Mouse (Mus musculus): ENCODE results near the gene Ssh2. TPM values are rescaled to one million over a fixed set of nuclear protein-coding genes. Genes with fewer than 3 reads are reported as not detected.
"Not testable (repeated sequence)": the region's sequence is repeated elsewhere in the genome, so short reads cannot be mapped to it uniquely, and the experiment has no call there.

Ssh2 gene
- polyA plus RNA-seq, 1 experiment from 2014 or later = 17.6 TPM

- not testable (repeated sequence) for ATAC-seq (replicated peaks; ENCODE audit: low FRiP score); H3K4me3 ChIP-seq (ENCODE audit: low read depth, low read length); H3K4me2 ChIP-seq (ENCODE audit: low read depth, low read length, severe bottlenecking); H3K27me3 ChIP-seq (ENCODE audit: control insufficient read depth, insufficient read depth, low read length); H3K4me1 ChIP-seq (replicated peaks; ENCODE audit: control insufficient read depth, insufficient read depth, low read length); H3K36me3 ChIP-seq (ENCODE audit: control insufficient read depth, insufficient read depth, low read length); DNase-seq (ENCODE audit: low spot score); H3K9ac ChIP-seq (ENCODE audit: low read length); H3K27ac ChIP-seq (ENCODE audit: low read depth, low read length); H3K9me3 ChIP-seq (ENCODE audit: control insufficient read depth, low read length)
- WGBS = 95% methylated on average over 6 of the region's 11 CpGs
Measured at GRCm38 (mm10) chr11:77293673-77294072, 77.6 kb downstream of the Ssh2 start.

- no peaks in the 10 kb centered on the region for H3K36me3 ChIP-seq (ENCODE audit: control insufficient read depth, insufficient read depth, low read length)
- H3K9ac ChIP-seq (ENCODE audit: low read length) = no peak overlapping the region
- H3K4me3 ChIP-seq (ENCODE audit: low read depth, low read length) = no peak overlapping the region
- WGBS = 87% methylated on average over 1 of the region's 1 CpGs
- no peak for DNase-seq (ENCODE audit: low spot score)
- no peak overlapping the region for H3K4me2 ChIP-seq (ENCODE audit: low read depth, low read length, severe bottlenecking)
- H3K4me1 ChIP-seq (replicated peaks; ENCODE audit: control insufficient read depth, insufficient read depth, low read length) = no peaks in the 10 kb centered on the region
- H3K27ac ChIP-seq (ENCODE audit: low read depth, low read length) = no peak overlapping the region
- H3K9me3 ChIP-seq (ENCODE audit: control insufficient read depth, low read length) = no peaks in the 10 kb centered on the region
- no peaks in the 10 kb centered on the region for H3K27me3 ChIP-seq (ENCODE audit: control insufficient read depth, insufficient read depth, low read length)
- no peak for ATAC-seq (replicated peaks; ENCODE audit: low FRiP score)
Measured at GRCm38 (mm10) chr11:77297246-77297645, 81.2 kb downstream of the Ssh2 start.

- ATAC-seq (replicated peaks; ENCODE audit: low FRiP score) (no peak), DNase-seq (ENCODE audit: low spot score) (no peak)
- no peak overlapping the region for H3K4me2 ChIP-seq (ENCODE audit: low read depth, low read length, severe bottlenecking)
- H3K4me1 ChIP-seq (replicated peaks; ENCODE audit: control insufficient read depth, insufficient read depth, low read length) = no peaks in the 10 kb centered on the region
- H3K9ac ChIP-seq (ENCODE audit: low read length) = no peak overlapping the region
- no peaks in the 10 kb centered on the region for H3K36me3 ChIP-seq (ENCODE audit: control insufficient read depth, insufficient read depth, low read length)
- H3K27me3 ChIP-seq (ENCODE audit: control insufficient read depth, insufficient read depth, low read length) = no peaks in the 10 kb centered on the region
- no peak overlapping the region for H3K27ac ChIP-seq (ENCODE audit: low read depth, low read length)
- H3K4me3 ChIP-seq (ENCODE audit: low read depth, low read length) = no peak overlapping the region
- no peaks in the 10 kb centered on the region for H3K9me3 ChIP-seq (ENCODE audit: control insufficient read depth, low read length)
- 85% methylated on average over 3 of the region's 3 CpGs for WGBS
Measured at GRCm38 (mm10) chr11:77307205-77307604, 91.1 kb downstream of the Ssh2 start.

- WGBS = 0% methylated on average over 1 of the region's 1 CpGs
- Histone ChIP-seq H3K27me3 (ENCODE audit: control insufficient read depth, insufficient read depth, low read length) (no peaks in the 10 kb centered on the region), H3K4me1 (replicated peaks; ENCODE audit: control insufficient read depth, insufficient read depth, low read length) (no peaks in the 10 kb centered on the region), H3K9me3 (ENCODE audit: control insufficient read depth, low read length) (no peaks in the 10 kb centered on the region), H3K36me3 (ENCODE audit: control insufficient read depth, insufficient read depth, low read length) (no peaks in the 10 kb centered on the region), H3K4me3 (ENCODE audit: low read depth, low read length) (no peak overlapping the region), H3K9ac (ENCODE audit: low read length) (no peak overlapping the region), H3K4me2 (ENCODE audit: low read depth, low read length, severe bottlenecking) (no peak overlapping the region), H3K27ac (ENCODE audit: low read depth, low read length) (no peak overlapping the region)
- DNase-seq (ENCODE audit: low spot score) (no peak), ATAC-seq (replicated peaks; ENCODE audit: low FRiP score) (no peak)
Measured at GRCm38 (mm10) chr11:77308533-77308932, 92.4 kb downstream of the Ssh2 start.

- Histone ChIP-seq H3K27me3 (ENCODE audit: control insufficient read depth, insufficient read depth, low read length) (no peaks in the 10 kb centered on the region), H3K36me3 (ENCODE audit: control insufficient read depth, insufficient read depth, low read length) (no peaks in the 10 kb centered on the region), H3K4me3 (ENCODE audit: low read depth, low read length) (no peak overlapping the region), H3K4me1 (replicated peaks; ENCODE audit: control insufficient read depth, insufficient read depth, low read length) (no peaks in the 10 kb centered on the region), H3K4me2 (ENCODE audit: low read depth, low read length, severe bottlenecking) (no peak overlapping the region), H3K9ac (ENCODE audit: low read length) (no peak overlapping the region), H3K9me3 (ENCODE audit: control insufficient read depth, low read length) (no peaks in the 10 kb centered on the region), H3K27ac (ENCODE audit: low read depth, low read length) (no peak overlapping the region)
- ATAC-seq (replicated peaks; ENCODE audit: low FRiP score) (no peak), DNase-seq (ENCODE audit: low spot score) (no peak)
- WGBS = 66% methylated on average over 3 of the region's 3 CpGs
Measured at GRCm38 (mm10) chr11:77317721-77318477, 101.8 kb downstream of the Ssh2 start.

- H3K4me3 ChIP-seq (ENCODE audit: low read depth, low read length) = no peak overlapping the region
- ATAC-seq (replicated peaks; ENCODE audit: low FRiP score) (no peak), DNase-seq (ENCODE audit: low spot score) (no peak)
- H3K27ac ChIP-seq (ENCODE audit: low read depth, low read length) = no peak overlapping the region
- no peaks in the 10 kb centered on the region for H3K27me3 ChIP-seq (ENCODE audit: control insufficient read depth, insufficient read depth, low read length)
- no peaks in the 10 kb centered on the region for H3K9me3 ChIP-seq (ENCODE audit: control insufficient read depth, low read length)
- H3K36me3 ChIP-seq (ENCODE audit: control insufficient read depth, insufficient read depth, low read length) = no peaks in the 10 kb centered on the region
- no peak overlapping the region for H3K9ac ChIP-seq (ENCODE audit: low read length)
- H3K4me2 ChIP-seq (ENCODE audit: low read depth, low read length, severe bottlenecking) = no peak overlapping the region
- no peaks in the 10 kb centered on the region for H3K4me1 ChIP-seq (replicated peaks; ENCODE audit: control insufficient read depth, insufficient read depth, low read length)
Measured at GRCm38 (mm10) chr11:77318478-77319118, 102.5 kb downstream of the Ssh2 start.

GRCm38 (mm10) chr11:77321214-77321613 is 105.1 kb downstream of the Ssh2 start:
- Histone ChIP-seq H3K27ac (ENCODE audit: low read depth, low read length) (no peak overlapping the region), H3K4me3 (ENCODE audit: low read depth, low read length) (no peak overlapping the region), H3K36me3 (ENCODE audit: control insufficient read depth, insufficient read depth, low read length) (no peaks in the 10 kb centered on the region), H3K9me3 (ENCODE audit: control insufficient read depth, low read length) (no peaks in the 10 kb centered on the region), H3K4me1 (replicated peaks; ENCODE audit: control insufficient read depth, insufficient read depth, low read length) (no peaks in the 10 kb centered on the region), H3K4me2 (ENCODE audit: low read depth, low read length, severe bottlenecking) (no peak overlapping the region), H3K9ac (ENCODE audit: low read length) (no peak overlapping the region), H3K27me3 (ENCODE audit: control insufficient read depth, insufficient read depth, low read length) (no peaks in the 10 kb centered on the region)
- DNase-seq (ENCODE audit: low spot score) (no peak), ATAC-seq (replicated peaks; ENCODE audit: low FRiP score) (no peak)
- 77% methylated on average over 1 of the region's 1 CpGs for WGBS

GRCm38 (mm10) chr11:77330529-77330928 is 114.4 kb downstream of the Ssh2 start:
- Histone ChIP-seq H3K4me3 (ENCODE audit: low read depth, low read length) (no peak overlapping the region), H3K9me3 (ENCODE audit: control insufficient read depth, low read length) (no peaks in the 10 kb centered on the region), H3K27ac (ENCODE audit: low read depth, low read length) (no peak overlapping the region), H3K9ac (ENCODE audit: low read length) (no peak overlapping the region), H3K4me2 (ENCODE audit: low read depth, low read length, severe bottlenecking) (no peak overlapping the region), H3K36me3 (ENCODE audit: control insufficient read depth, insufficient read depth, low read length) (no peaks in the 10 kb centered on the region), H3K27me3 (ENCODE audit: control insufficient read depth, insufficient read depth, low read length) (no peaks in the 10 kb centered on the region), H3K4me1 (replicated peaks; ENCODE audit: control insufficient read depth, insufficient read depth, low read length) (no peaks in the 10 kb centered on the region)
- DNase-seq (ENCODE audit: low spot score) = no peak
- no peak for ATAC-seq (replicated peaks; ENCODE audit: low FRiP score)
- 88% methylated on average over 2 of the region's 2 CpGs for WGBS

GRCm38 (mm10) chr11:77347273-77347672 is 131.2 kb downstream of the Ssh2 start:
- no peak overlapping the region for H3K4me2 ChIP-seq (ENCODE audit: low read depth, low read length, severe bottlenecking)
- 0 out of 2 replicates have a peak, but pooled peaks cover 2% of the 10 kb centered on the region for H3K4me1 ChIP-seq (replicated peaks; ENCODE audit: control insufficient read depth, insufficient read depth, low read length)
- no peak overlapping the region for H3K4me3 ChIP-seq (ENCODE audit: low read depth, low read length)
- no peaks in the 10 kb centered on the region for H3K9me3 ChIP-seq (ENCODE audit: control insufficient read depth, low read length)
- ATAC-seq (replicated peaks; ENCODE audit: low FRiP score) (no peak), DNase-seq (ENCODE audit: low spot score) (no peak)
- 70% methylated on average over 4 of the region's 4 CpGs for WGBS
- H3K27ac ChIP-seq (ENCODE audit: low read depth, low read length) = no peak overlapping the region
- H3K9ac ChIP-seq (ENCODE audit: low read length) = no peak overlapping the region
- H3K36me3 ChIP-seq (ENCODE audit: control insufficient read depth, insufficient read depth, low read length) = no peaks in the 10 kb centered on the region
- no peaks in the 10 kb centered on the region for H3K27me3 ChIP-seq (ENCODE audit: control insufficient read depth, insufficient read depth, low read length)

All from forebrain, embryonic 11.5 days (tissue).